Mouse (Mus musculus) midbrain, embryonic 16.5 days (tissue): ENCODE measurements around the gene Pla2g12b. TPM values are rescaled to one million over a fixed set of nuclear protein-coding genes. Genes with fewer than 3 reads are reported as not detected.

ENCODE experiments used
- ATAC-seq: fragments of 200-750 bp; cut with Nextera tagmentation; 2 replicates; pipeline ENCODE4 v1.8.0; 2017; ENCODE audit warnings: moderate TSS enrichment
- H3K27ac ChIP-seq: fragments of 300-500 bp; sonication (generic); 2 replicates; pipeline ENCODE4 v1.5.1; 2014; ENCODE audit warnings: mild to moderate bottlenecking, low read length, mixed read lengths
- H3K27me3 ChIP-seq: fragments of 300-500 bp; sonication (generic); 2 replicates; pipeline ENCODE4 v1.6.1; 2014; ENCODE audit warnings: low read depth, low read length, mixed read lengths; ENCODE audit not compliant: control insufficient read depth, insufficient read depth
- H3K36me3 ChIP-seq: fragments of 300-500 bp; sonication (generic); 2 replicates; pipeline ENCODE4 v1.6.1; 2014; ENCODE audit warnings: mild to moderate bottlenecking, low read length, moderate library complexity, mixed read lengths; ENCODE audit not compliant: control insufficient read depth, insufficient read depth
- H3K4me1 ChIP-seq: fragments of 300-500 bp; sonication (generic); 2 replicates; pipeline ENCODE4 v1.6.1; 2014; ENCODE audit warnings: mild to moderate bottlenecking, low read length, mixed read lengths; ENCODE audit not compliant: control insufficient read depth, insufficient read depth
- H3K4me2 ChIP-seq: fragments of 300-500 bp; sonication (generic); 2 replicates; pipeline ENCODE4 v1.6.1; 2014; ENCODE audit warnings: mild to moderate bottlenecking, low read length, mixed read lengths
- H3K4me3 ChIP-seq: fragments of 300-500 bp; sonication (generic); 2 replicates; pipeline ENCODE4 v1.5.1; 2014; ENCODE audit warnings: low read depth, mild to moderate bottlenecking, low read length, moderate library complexity, mixed read lengths
- H3K9ac ChIP-seq: fragments of 300-500 bp; sonication (generic); 2 replicates; pipeline ENCODE4 v1.6.1; 2014; ENCODE audit warnings: low read depth, low read length, mixed read lengths
- H3K9me3 ChIP-seq: fragments of 300-500 bp; sonication (generic); replicated peaks from 2 replicates; pipeline ENCODE4 v1.6.1; 2014; ENCODE audit warnings: mild to moderate bottlenecking, low read length, mixed read lengths; ENCODE audit not compliant: control insufficient read depth, poor library complexity, severe bottlenecking
- WGBS: fragments of 180-500 bp; shearing (Covaris S2); extraction: QIAGEN DNeasy Blood & Tissue Kit; methylation state at CpG from one replicate; pipeline ENCODE4 v1.1.7; 2014; 5-methylcytosine and 5-hydroxymethylcytosine counted together
- polyA plus RNA-seq: library from polyadenylated mRNA; unstranded; fragments of >200 nt; fragmentation: Nextera tagmentation; extraction: Ambion mirVana; gene quantifications from 2 replicates; pipeline ENCODE4 v1.2.1, GENCODE M21; 2015

The Pla2g12b gene
- polyA plus RNA-seq, 1 experiment from 2014 or later = not detected

DNA sequence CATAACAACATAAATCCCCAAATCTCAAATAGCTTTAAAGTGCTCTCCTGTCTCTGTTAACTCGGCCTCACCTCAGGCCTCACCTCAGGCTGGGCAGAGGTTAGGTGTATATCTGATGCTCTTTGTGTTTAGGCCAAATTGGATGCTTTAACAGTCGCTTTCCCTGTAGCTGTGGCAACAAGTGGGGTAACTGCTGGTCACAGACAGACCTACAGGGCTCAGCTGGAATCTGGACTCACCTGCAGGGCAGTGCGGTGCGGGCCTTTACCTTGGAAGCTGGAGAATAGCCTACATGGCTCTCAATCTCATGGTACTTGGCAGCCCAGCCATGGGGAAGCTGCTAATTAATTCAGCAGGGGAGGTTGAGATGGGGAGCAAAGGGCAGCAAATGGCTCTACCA, 63.2 kb downstream of the Pla2g12b start:
- H3K27ac ChIP-seq = no peak overlapping the region
- 77% methylated on average over 4 of the region's 4 CpGs for WGBS
- no peak overlapping the region for H3K9ac ChIP-seq
- H3K27me3 ChIP-seq = no peaks in the 10 kb centered on the region
- no peak for ATAC-seq
- no peaks in the 10 kb centered on the region for H3K9me3 ChIP-seq
- H3K36me3 ChIP-seq = no peaks in the 10 kb centered on the region
- no peaks in the 10 kb centered on the region for H3K4me1 ChIP-seq
- H3K4me3 ChIP-seq = no peak overlapping the region
- H3K4me2 ChIP-seq = no peak overlapping the region

DNA sequence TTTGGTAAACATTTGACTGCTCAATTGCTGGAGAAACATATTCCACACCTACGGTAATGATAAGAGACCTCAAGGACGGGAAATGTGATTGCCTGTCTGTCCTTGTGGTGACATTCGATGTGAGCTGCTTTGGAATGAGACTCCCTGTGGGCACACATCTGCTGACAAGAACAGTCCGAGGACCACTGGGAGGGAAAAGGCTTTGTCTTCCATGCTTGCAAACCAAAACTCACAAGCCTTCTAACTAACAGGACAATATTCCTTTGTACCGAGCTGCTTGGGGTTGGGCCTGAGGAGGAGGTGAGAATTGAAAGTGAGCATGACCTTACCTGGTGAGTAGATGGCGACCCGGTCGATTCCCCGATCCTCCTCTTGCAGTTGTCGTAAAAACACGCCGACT, 63.8 kb downstream of the Pla2g12b start:
- H3K9ac ChIP-seq = no peak overlapping the region
- H3K4me1 ChIP-seq = peaks cover 5% of the 10 kb centered on the region; the same call in 1 of the 2 replicates
- H3K4me3 ChIP-seq = no peak overlapping the region
- 83% methylated on average over 12 of the region's 12 CpGs for WGBS
- no peaks in the 10 kb centered on the region for H3K9me3 ChIP-seq
- no peak overlapping the region for H3K27ac ChIP-seq
- H3K4me2 ChIP-seq = no peak overlapping the region
- no peaks in the 10 kb centered on the region for H3K36me3 ChIP-seq
- H3K27me3 ChIP-seq = no peaks in the 10 kb centered on the region
- no peak for ATAC-seq

- Histone ChIP-seq H3K9ac (no peak overlapping the region), H3K27ac (no peak overlapping the region), H3K27me3 (no peaks in the 10 kb centered on the region), H3K4me3 (no peak overlapping the region), H3K4me1 (peaks cover 5% of the 10 kb centered on the region; the same call in 1 of the 2 replicates), H3K4me2 (no peak overlapping the region), H3K36me3 (no peaks in the 10 kb centered on the region), H3K9me3 (no peaks in the 10 kb centered on the region)
- no peak for ATAC-seq
- 82% methylated on average over 5 of the region's 5 CpGs for WGBS
Observed at GRCm38 (mm10) chr10:59470451-59470850, 67.0 kb downstream of the Pla2g12b start.

Other genes starting within 250 kb of the Pla2g12b start
- 10.4 and 13.3 TPM in 2 replicates for gene Sept10, start 181.8 kb upstream of the Pla2g12b start, polyA plus RNA-seq
- gene Sowahc, start 181.7 kb upstream of the Pla2g12b start, polyA plus RNA-seq = 22.1 and 23.8 TPM in 2 replicates
- gene P4ha1, start 80.4 kb upstream of the Pla2g12b start, polyA plus RNA-seq = 29.7 and 32.2 TPM in 2 replicates
- gene Gm10273, start 8.0 kb upstream of the Pla2g12b start, polyA plus RNA-seq = 4.5 TPM in 1 of 2 replicates, not detected in the other
- 0.22 TPM in 1 of 2 replicates, not detected in the other for gene Oit3, start 38.1 kb downstream of the Pla2g12b start, polyA plus RNA-seq
- not detected in 2 replicates for gene Gm10322, start 212.4 kb downstream of the Pla2g12b start, polyA plus RNA-seq
- gene Mcu, start 213.0 kb downstream of the Pla2g12b start, polyA plus RNA-seq = 28.5 and 36.4 TPM in 2 replicates